Mouse (Mus musculus) brown adipose tissue, adult 24 weeks (tissue): ENCODE results near the gene Trpm8. TPM values are rescaled to one million over a fixed set of nuclear protein-coding genes. Genes with fewer than 3 reads are reported as not detected.

ENCODE experiments used
- H3K27ac ChIP-seq: fragments of 200-500 bp; replicated peaks from 2 replicates; pipeline ENCODE4 v1.5.1; 2012; ENCODE audit warnings: low read depth, mild to moderate bottlenecking, low read length
- H3K4me1 ChIP-seq: fragments of 200-500 bp; 2 replicates; pipeline ENCODE4 v1.6.1; 2012; ENCODE audit warnings: low read length, mixed read lengths; ENCODE audit not compliant: control insufficient read depth, insufficient read depth, insufficient read length
- H3K4me3 ChIP-seq: fragments of 200-500 bp; 2 replicates; pipeline ENCODE4 v1.5.1; 2012; ENCODE audit warnings: low read depth, mild to moderate bottlenecking, low read length, moderate library complexity; ENCODE audit not compliant: insufficient read depth
- polyA plus RNA-seq: library from polyadenylated mRNA; stranded (reverse); fragments of >200 nt; gene quantifications from 2 replicates; pipeline ENCODE4 v1.2.4, GENCODE M21; 2012; ENCODE audit not compliant: missing spikeins, insufficient read depth, insufficient read length

The Trpm8 gene
- polyA plus RNA-seq: not detected in 2 replicates

DNA sequence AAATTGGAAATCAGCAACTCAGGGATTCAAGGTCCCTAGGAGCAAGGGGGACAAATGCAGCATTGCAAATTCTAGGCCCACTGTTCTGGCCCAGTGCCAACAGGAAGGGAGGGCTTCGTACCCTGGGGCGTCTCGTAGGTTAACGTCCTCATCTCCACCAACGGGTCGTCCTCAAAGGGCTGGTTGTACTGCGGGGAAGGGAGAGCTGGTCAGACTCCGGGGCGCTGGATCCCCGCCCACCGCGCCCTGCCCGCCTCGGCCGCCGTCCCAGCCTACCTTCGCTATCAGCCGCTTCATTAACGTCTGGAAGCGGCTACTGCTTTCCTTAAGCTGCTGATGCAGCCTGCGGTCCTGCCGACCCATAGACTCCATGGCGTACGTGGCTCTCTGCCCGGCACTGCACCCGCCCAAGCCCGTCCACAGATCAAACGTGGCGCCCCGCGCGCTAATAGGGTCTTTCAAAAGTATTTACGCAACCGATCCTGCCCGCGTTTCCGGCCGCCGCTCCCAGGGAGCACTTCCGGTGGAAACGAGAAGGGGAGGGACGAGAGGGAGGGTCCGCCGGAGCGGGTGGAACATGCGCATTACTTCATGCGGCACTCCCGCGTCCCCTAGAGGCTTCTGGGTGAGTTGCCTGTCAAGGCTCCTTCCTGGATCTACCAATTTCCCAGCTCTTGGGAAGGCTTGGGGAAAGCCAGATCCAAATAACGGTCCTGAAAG is at the start of gene Trpm8, which contains the start of gene Hjurp:
Gene Trpm8 (plus strand): TSS at position 564 of the 720 bp plus-strand sequence.
Gene Hjurp (minus strand): TSS at position 536 of the 720 bp plus-strand sequence.
- H3K4me1 ChIP-seq: peaks cover 9% of the 10 kb centered on the region; the same call in 1 of the 2 replicates
- H3K27ac ChIP-seq: peak within 1 kb of the TSS; percentile 14
- peak within 1 kb of the TSS; percentile 61 for H3K4me3 ChIP-seq

DNA sequence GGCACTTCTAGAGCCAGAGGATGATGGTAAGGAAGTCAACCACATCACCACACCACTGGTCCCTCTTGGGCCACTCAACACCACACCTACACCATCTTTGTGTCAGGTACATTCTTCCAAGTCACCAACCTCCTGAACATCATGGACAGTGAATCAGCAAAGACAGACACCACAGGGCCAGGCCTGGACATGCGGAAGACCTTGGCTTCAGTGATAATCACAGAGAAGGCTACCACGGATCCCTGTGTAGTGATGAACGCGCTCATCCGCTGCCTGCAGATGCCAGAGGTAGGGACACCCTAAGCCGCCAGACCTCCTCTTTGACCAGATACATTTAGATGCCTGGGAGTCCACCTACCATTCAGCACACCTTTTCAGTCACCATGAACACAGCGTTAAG is 49.3 kb upstream of the Trpm8 start:
- H3K4me3 ChIP-seq: no peak overlapping the region
- H3K27ac ChIP-seq: no peak overlapping the region
- no peaks in the 10 kb centered on the region for H3K4me1 ChIP-seq

DNA sequence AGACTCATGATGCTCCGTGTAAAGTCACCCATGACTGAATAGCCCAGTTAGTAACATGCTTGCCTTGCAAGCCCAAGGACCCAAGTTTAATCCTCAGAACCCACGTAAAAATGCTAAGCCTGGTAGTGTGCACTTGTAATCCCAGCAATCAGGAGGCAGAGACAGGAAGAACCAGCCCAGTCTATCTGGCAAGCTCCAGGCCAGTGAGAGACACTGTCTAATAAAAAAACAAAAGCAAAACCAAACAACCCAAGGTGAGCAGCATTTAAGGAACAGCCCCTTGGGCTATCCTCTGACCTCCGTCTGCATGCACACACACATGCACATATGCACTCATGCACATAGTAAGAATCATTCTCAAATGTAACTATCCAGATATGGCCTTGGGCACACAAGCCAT is 47.9 kb upstream of the Trpm8 start:
- H3K27ac ChIP-seq: no peak overlapping the region
- no peak overlapping the region for H3K4me3 ChIP-seq
- no peaks in the 10 kb centered on the region for H3K4me1 ChIP-seq

DNA sequence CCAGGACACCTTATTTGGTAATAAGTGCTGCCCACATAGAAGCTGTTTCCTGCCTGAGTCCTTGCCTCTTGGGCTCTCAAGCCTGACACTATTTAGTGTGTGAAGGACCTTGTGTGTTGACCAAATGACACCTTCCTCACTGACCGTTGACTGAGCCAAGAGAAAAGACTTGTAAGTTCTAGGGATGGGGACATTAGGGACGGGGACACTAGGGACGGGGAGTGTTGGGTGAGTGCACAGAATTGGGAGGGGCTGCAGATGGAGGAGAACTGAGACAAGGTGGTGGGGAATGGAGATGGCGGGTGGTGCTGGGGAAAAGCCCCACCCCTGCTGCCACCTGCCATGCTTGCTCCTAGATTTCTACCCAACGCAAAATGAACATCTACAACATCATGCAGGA is 47.5 kb upstream of the Trpm8 start:
- no peak overlapping the region for H3K27ac ChIP-seq
- no peaks in the 10 kb centered on the region for H3K4me1 ChIP-seq
- no peak overlapping the region for H3K4me3 ChIP-seq

DNA sequence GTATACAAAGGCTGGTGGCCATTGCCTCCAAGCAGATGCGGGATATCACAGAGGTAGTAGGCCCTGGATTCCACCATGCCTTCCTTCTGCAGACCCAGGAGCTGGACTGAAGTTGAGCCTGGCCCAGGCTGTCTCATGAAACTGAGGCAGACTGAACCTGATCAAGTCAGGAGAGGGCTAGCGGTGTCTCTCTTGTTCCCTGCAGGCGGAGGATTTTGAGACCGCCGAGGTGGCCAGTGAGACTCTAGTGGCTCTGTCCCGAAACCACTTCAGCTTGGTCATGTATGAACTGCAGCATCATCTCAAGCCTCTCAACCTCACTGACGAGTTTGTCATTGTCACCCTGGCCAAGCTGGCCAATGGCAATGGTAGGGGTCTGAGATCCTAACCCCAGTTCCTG is 47.0 kb upstream of the Trpm8 start:
- H3K4me3 ChIP-seq: no peak overlapping the region
- no peak overlapping the region for H3K27ac ChIP-seq
- no peaks in the 10 kb centered on the region for H3K4me1 ChIP-seq

DNA sequence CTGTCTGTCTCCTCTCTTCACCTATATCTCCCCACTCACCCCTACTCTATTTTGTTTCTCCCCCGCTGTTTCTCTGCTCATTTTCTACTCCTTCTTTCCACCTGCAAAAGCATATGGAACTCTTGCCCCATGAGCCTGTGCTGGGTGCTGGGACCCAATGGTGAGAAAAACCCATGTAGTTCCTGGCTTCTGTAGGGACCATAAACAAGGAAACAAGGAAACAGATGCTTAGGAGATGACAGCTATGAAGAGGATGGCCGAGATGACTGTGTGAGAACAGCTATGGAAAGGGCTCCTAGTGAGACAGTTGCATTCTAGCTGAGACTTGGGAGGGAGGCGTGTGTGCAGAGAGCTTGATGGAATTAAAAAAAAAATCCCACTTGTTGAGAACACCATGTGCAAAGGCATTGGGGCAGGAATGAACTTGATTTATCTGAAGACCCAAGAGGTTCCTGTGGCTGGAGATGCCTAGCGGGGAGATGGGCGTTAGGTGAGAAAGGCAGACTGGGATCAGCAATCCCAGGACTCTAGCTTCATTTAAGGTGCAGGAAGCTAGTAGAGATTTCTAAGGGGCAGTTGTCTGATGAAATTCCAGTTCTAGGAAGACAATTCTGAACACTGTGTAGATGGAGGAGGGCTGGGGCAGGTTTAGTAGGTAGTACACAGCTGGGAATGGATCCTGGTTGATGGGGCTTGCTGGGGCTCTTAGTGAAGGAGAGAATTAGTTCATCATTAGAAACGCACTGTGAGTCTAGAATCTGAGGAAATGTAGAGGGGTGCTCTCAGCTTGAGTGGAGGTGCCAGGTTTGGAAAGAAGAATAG is 46.3 kb upstream of the Trpm8 start:
- H3K4me3 ChIP-seq: no peak overlapping the region
- no peak overlapping the region for H3K27ac ChIP-seq
- no peaks in the 10 kb centered on the region for H3K4me1 ChIP-seq

DNA sequence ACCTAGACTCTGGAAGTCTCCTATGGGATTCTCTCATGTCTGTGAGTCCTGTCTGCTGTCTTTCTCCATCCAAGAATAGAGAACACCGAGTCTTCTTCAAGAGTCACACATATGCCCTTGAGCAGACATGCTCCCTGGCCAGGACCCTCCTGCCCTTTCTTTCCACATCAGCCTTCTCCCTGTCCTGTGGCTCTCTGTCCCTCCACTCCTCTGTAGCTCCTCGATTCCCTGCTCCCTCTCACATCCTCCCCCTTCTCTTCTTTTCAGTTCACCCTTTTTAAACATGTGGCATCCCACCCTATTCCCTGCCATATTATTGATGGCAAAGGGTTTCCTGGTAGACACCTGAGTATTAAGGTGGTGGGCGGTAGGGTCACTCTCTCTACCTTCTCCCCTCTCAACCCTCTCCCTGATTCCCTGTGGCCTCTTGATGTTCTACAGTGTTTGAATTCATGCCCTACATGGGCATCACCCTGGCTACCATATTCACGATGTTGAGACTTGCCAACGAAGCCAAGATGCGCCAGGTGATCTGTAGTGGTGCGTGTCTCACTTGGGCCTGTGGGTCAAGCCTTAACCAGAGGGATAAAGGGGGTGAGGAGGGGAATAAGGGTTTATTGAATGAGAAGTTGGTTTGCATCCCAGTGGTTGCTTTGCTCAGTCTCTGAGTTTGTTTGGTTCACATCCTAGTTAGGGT is 45.5 kb upstream of the Trpm8 start:
- Histone ChIP-seq H3K27ac (no peak overlapping the region), H3K4me1 (no peaks in the 10 kb centered on the region), H3K4me3 (no peak overlapping the region)

DNA sequence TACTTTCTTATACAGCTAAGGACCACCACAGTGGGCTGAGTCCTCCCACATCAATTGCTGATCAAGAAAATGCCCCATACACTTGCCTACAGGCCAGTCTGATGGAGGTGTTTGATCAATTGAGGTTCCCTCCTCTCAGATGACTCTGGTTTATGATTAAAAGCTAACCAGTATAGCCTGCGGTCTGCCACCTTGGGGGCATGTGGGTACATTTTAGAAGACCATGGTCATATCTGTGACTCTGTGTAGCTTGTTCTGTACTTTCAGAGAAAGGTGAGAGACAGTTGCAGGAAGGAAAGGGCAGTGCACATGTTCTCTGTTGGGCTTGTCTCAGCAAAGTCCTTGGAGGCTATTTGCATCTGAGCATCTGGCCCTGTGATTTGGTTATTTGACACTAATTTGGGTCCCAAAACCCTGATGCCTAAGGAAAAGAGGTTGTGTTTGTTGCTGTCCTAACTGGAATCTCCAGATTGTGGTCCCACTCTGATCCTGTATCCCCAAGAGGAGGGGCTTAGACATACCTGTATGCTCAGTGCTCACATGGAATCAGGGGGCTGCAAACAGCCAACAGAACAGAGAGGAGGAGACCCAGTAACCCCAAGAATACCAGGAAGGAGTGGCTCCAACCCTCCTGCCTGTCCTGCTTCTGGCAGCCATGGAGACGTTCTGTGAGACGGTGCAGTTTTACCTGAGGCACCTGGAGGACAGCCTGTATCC is 44.6 kb upstream of the Trpm8 start:
- Histone ChIP-seq H3K4me1 (no peaks in the 10 kb centered on the region), H3K27ac (no peak overlapping the region), H3K4me3 (no peak overlapping the region)

DNA sequence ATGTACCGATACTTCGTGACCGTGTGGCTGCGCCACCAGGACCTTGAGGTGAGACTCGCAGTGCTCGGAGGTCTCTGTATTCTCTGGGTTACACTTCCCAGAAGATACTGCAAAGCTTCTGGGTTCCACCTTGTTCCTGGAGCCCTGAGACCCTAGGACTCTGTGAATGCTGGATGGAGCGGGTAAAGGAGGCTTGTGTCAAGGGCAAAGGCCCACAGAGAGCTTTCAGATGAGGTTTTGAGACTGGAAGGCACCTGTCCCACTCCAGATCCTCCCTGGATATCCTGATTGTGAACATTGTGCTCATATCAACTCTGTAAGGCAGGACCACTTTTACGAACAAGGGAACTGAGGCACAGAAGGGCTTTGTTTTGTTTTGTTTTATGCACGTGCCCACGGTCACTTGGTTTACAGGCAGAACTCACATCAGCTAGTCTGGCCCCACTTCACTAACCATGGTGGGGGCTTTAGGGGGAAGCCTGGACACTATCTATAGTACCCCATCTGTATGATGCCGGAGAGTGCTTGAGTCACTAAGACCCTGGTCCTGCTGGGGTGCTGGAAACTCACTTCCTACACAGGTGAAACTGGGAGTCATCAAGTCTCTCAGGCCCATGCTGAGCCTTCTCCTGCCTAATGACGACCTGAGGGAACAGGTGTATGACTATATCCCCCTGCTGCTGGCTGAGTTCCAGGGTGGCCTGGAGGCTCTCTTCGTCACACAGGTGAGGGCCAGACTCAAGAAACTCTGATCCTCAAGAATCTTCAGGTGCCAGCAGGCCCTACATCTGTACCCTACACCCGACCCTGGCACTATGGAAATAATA is 43.8 kb upstream of the Trpm8 start:
- H3K4me3 ChIP-seq: no peak overlapping the region
- H3K27ac ChIP-seq: no peak overlapping the region
- no peaks in the 10 kb centered on the region for H3K4me1 ChIP-seq

DNA sequence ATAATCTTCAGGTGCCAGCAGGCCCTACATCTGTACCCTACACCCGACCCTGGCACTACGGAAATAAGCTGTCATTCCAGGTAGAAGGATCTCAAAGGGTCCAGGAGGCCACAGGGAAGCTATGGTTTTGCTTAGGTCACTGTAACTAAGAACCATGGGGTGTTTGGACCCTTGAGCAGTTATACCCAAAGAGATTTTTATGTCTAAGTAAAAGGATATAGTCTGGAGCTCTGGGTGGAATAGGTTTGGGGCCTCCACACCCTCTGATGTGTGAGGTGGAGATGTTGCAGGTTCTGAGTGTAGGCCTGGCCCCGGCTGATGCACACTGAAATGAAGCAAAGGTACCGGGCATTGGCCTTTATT is 43.2 kb upstream of the Trpm8 start:
- Histone ChIP-seq H3K4me1 (no peaks in the 10 kb centered on the region), H3K4me3 (no peak overlapping the region), H3K27ac (no peak overlapping the region)

DNA sequence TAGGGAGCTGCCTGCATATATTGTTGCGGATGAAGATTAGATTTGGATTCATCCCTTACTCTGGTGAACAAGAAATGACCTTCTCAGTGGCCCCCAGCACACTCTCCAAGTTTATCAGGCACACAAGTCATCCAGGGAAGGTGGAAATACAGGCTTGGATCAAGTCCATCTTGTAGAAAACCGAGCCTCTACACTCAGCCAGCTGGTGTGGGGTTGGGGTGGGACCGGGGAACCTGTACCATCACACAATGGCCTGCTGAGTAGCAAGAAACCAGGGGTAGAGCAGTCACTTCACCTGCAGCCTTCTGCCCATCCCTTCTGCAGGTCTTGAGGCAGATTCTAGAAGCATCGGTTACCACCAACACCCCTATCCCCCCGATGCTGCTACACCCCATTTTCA is 42.8 kb upstream of the Trpm8 start:
- H3K27ac ChIP-seq: no peak overlapping the region
- no peaks in the 10 kb centered on the region for H3K4me1 ChIP-seq

DNA sequence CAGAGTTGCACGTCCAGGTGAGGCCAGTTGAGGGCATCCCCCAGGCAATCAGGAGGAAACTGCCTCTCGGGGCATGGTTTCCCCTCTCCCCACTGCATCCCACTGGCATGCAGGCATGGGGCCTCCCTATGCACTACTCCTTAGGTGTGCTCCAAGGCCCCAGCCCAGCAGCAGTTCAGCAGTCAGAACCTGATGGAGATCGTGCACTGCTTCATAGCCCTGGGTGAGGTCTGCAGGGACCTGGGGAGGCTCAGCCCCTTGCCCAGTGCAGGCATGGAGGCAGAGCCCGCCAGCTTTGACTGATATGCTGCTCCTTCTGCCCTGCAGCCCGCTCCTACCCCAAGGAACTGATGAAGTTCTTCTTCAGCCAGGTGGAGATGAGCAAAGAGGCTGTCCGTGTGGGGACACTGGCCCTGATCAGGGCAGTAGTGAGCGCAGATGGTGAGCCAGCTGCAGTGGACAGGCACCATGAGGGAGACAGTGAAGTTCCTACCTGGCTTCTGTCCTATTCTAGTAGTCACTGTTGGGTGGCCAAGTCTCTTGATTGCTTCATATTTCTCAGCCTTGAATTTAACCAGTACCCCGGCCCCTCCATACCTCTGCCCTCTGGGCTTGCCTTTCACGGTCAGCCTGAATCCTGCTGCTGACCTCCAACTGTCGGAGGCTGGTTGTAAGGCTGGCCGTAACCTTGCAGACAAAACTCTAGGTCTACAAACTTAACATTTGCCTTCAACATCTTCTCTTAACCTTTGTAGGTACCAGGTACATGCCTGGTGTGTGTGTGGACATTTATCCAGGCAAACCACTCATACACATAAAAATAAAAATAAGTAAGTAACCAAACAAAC is 42.2 kb upstream of the Trpm8 start:
- Histone ChIP-seq H3K27ac (no peak overlapping the region), H3K4me1 (no peaks in the 10 kb centered on the region), H3K4me3 (no peak overlapping the region)

More for the DNA sequence above, 42.8 kb upstream of the Trpm8 start:
- H3K4me3 ChIP-seq: no peak overlapping the region

DNA sequence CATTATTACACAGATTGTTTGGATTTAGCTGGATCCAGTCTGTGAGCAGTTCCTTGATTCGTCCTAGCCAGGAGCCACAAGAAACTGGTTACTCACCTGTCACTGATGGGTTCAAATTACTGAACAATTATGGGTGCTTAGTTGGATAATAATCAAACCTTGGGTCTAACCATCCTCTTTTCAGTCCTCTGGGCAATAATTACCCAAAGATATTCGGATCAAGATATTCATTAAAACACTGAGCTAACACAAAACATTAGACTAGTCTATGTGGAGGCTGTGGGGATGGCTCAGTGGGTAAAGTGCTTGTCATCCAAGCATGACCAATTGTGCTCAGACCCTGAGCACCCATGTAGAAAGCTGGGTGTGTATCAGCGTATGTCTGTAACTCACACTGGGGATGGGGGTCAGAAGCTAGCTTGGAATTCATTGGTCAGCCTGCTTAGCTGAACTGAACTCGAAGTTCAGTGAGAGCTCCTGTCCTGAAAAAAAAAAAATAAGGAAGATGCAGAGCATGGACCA is 41.5 kb upstream of the Trpm8 start:
- H3K4me3 ChIP-seq: no peak overlapping the region
- no peak overlapping the region for H3K27ac ChIP-seq
- H3K4me1 ChIP-seq: no peaks in the 10 kb centered on the region
